Mouse (Mus musculus) small intestine, adult 2 months (tissue): Measurements from ENCODE around the gene Pygm.

Source experiments
- CTCF ChIP-seq: fragments of 200-500 bp; IDR thresholded peaks from 2 replicates; pipeline ENCODE4 v1.5.1; 2012; ENCODE audit warnings: low read depth, mild to moderate bottlenecking, control low read depth, inconsistent platforms, low read length, moderate library complexity, mixed read lengths; ENCODE audit not compliant: insufficient replicate concordance, insufficient read length; ENCODE audit errors: extremely low read depth
- POLR2A ChIP-seq: fragments of 200-500 bp; IDR thresholded peaks from 2 replicates; pipeline ENCODE4 v1.6.1; 2012; ENCODE audit warnings: low read depth, mild to moderate bottlenecking, control low read depth, inconsistent platforms, low read length, moderate library complexity

DNA sequence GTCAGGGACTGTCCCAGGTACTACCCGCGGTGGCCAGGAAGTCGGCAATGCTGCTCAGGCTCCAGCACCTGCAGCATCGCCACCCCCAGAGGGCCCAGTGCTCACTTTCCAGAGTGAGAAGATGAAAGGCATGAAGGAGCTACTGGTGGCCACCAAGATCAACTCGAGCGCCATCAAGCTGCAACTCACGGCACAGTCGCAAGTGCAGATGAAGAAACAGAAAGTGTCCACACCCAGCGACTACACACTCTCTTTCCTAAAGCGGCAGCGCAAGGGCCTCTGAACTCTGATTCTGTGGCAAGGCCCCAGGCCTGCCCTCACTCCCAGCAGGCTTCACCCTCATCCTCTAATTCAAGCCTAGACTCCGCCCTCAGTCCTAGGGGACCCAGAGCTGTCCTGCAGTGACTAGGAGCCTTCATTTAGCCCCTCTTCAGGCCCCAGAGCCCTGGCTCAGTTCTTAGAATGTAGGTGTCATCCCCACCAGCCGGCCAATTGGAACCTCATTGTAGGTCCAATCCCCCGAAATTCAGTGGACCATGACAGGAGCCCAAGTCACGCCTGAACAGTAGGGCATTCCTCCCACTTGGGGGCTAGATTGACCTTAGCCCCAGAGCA is 44.2 kb upstream of the Pygm start:
- TF ChIP-seq CTCF, result no peak
- TF ChIP-seq POLR2A, result no peak
